Mouse (Mus musculus) hindbrain, embryonic 11.5 days (tissue): ENCODE measurements around the gene Mtnr1a. TPM values are rescaled to one million over a fixed set of nuclear protein-coding genes. Genes with fewer than 3 reads are reported as not detected.
A peak's percentile ranks its signal among the peaks of the same experiment; 100 is the strongest.
"Not testable (repeated sequence)": the region's sequence is repeated elsewhere in the genome, so short reads cannot be mapped to it uniquely, and the experiment has no call there.

Experiments
- ATAC-seq: fragments of 200-750 bp; cut with Nextera tagmentation; 2 replicates; pipeline ENCODE4 v1.8.0; 2017; ENCODE audit warnings: mild to moderate bottlenecking, moderate TSS enrichment, moderate library complexity; ENCODE audit not compliant: low FRiP score
- DNase-seq: peaks from one replicate; pipeline ENCODE4 v3.0.0-alpha.2; 2015; ENCODE audit warnings: low spot score
- H3K27ac ChIP-seq: fragments of 300-500 bp; sonication (generic); 2 replicates; pipeline ENCODE4 v1.5.1; 2014; ENCODE audit warnings: mild to moderate bottlenecking, low read depth, low read length
- H3K27me3 ChIP-seq: fragments of 300-500 bp; sonication (generic); 2 replicates; pipeline ENCODE4 v1.6.1; 2014; ENCODE audit warnings: mild to moderate bottlenecking, low read length, moderate library complexity, mixed read lengths; ENCODE audit not compliant: control insufficient read depth, insufficient read depth
- H3K36me3 ChIP-seq: fragments of 300-500 bp; sonication (generic); 2 replicates; pipeline ENCODE4 v1.6.1; 2014; ENCODE audit warnings: mild to moderate bottlenecking, low read length, moderate library complexity, mixed read lengths; ENCODE audit not compliant: control insufficient read depth, insufficient read depth
- H3K4me1 ChIP-seq: fragments of 300-500 bp; sonication (generic); replicated peaks from 2 replicates; pipeline ENCODE4 v1.6.1; 2014; ENCODE audit warnings: low read length, mixed read lengths; ENCODE audit not compliant: control insufficient read depth, insufficient read depth
- H3K4me2 ChIP-seq: fragments of 300-500 bp; sonication (generic); replicated peaks from 2 replicates; pipeline ENCODE4 v1.6.1; 2014; ENCODE audit warnings: mild to moderate bottlenecking, low read depth, low read length
- H3K4me3 ChIP-seq: fragments of 300-500 bp; sonication (generic); 2 replicates; pipeline ENCODE4 v1.5.1; 2014; ENCODE audit warnings: low read depth, low read length
- H3K9ac ChIP-seq: fragments of 300-500 bp; sonication (generic); 2 replicates; pipeline ENCODE4 v1.6.1; 2014; ENCODE audit warnings: low read depth, low read length
- H3K9me3 ChIP-seq: fragments of 300-500 bp; sonication (generic); 2 replicates; pipeline ENCODE4 v1.6.1; 2016; ENCODE audit warnings: low read length; ENCODE audit not compliant: control insufficient read depth
- whole genome bisulfite sequencing: fragments of 180-500 bp; shearing (Covaris S2); extraction: QIAGEN DNeasy Blood & Tissue Kit; methylation state at CpG from one replicate; pipeline ENCODE4 v1.1.7; 2014; 5-methylcytosine and 5-hydroxymethylcytosine counted together
- polyA plus RNA-seq: library from polyadenylated mRNA; unstranded; fragments of >200 nt; fragmentation: Nextera tagmentation; extraction: Ambion mirVana; gene quantifications from 2 replicates; pipeline ENCODE4 v1.2.1, GENCODE M21; 2014

Mtnr1a gene
- polyA plus RNA-seq, 1 experiment from 2014 or later = 0.31 TPM

DNA sequence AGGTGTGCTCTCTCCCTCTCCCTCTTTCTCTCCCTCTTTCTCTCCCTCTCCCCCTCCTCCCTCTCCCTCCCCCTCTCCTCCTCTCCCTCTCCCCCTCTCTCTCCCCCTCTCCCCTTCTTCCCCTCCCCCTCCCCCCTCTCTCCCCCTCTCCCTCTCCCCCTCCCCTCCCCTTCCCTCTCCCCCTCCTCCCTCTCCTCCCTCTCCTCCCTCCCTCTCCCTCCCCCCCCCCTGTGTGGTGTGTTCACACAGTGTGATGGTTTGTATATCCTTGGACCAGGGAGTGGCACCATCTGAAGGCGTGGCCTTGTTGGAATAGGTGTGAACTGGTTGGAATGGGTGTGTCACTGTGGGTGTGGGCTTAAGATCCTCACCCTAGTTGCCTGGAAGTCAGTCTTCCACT lies 3.5 kb upstream of the Mtnr1a start:
- H3K4me1 ChIP-seq, H3K36me3 ChIP-seq, H3K4me2 ChIP-seq, DNase-seq, ATAC-seq, H3K27ac ChIP-seq, H3K9ac ChIP-seq, H3K9me3 ChIP-seq, H3K4me3 ChIP-seq, H3K27me3 ChIP-seq: not testable (repeated sequence)
- 100% methylated on average over 1 of the region's 1 CpGs for WGBS

DNA sequence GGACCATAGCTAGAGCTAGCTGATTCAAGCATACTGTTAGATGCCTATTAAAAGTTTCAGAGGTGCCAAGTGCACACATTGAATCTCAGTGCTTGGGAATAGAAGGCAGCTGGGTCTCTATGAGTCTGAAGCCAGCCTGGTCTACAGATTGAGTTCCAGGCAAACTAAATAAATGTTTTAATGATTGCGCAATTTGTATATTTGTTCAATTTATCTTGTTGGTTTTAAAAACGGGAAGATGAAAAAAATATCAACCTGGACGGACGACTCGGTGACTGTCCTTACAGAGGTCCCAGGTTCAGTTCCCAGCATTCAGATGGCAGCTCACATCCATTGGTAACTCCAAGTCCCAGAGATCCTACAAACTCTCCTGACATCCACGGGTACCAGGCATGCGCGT lies 2.0 kb downstream of the Mtnr1a start:
- Histone ChIP-seq H3K4me2 (no peak overlapping the region), H3K27ac (no peak overlapping the region), H3K4me3 (no peak overlapping the region), H3K36me3 (no peaks in the 10 kb centered on the region), H3K4me1 (no peaks in the 10 kb centered on the region), H3K27me3 (no peaks in the 10 kb centered on the region), H3K9ac (no peak overlapping the region), H3K9me3 (no peaks in the 10 kb centered on the region)
- WGBS = 96% methylated on average over 8 of the region's 8 CpGs
- ATAC-seq = no peak
- DNase-seq = no peak

DNA sequence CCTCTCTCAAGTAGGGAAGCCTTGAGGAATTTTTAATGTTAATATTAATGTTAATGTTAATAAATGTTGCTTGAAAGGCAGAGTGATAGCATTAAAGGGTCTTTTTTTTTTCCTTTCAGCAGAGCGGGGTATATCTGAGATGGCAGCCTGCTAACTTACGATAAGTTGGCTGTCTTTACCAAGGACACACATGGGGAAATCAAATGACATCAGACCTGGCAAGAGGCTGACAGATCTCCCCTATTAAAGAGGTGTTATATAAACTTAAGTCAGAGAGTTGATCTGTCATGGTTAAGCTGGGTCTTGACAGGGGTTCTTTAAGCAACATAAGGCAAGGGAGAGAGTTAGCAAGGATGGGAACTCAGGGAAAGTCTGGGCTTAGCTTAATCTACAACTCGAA lies 11.9 kb downstream of the Mtnr1a start:
- H3K4me3 ChIP-seq = no peak overlapping the region
- no peaks in the 10 kb centered on the region for H3K9me3 ChIP-seq
- no peak overlapping the region for H3K4me2 ChIP-seq
- WGBS = 92% methylated on average over 3 of the region's 3 CpGs
- no peaks in the 10 kb centered on the region for H3K36me3 ChIP-seq
- no peaks in the 10 kb centered on the region for H3K27me3 ChIP-seq
- no peak overlapping the region for H3K27ac ChIP-seq
- ATAC-seq = no peak
- no peaks in the 10 kb centered on the region for H3K4me1 ChIP-seq
- no peak overlapping the region for H3K9ac ChIP-seq
- DNase-seq = no peak

DNA sequence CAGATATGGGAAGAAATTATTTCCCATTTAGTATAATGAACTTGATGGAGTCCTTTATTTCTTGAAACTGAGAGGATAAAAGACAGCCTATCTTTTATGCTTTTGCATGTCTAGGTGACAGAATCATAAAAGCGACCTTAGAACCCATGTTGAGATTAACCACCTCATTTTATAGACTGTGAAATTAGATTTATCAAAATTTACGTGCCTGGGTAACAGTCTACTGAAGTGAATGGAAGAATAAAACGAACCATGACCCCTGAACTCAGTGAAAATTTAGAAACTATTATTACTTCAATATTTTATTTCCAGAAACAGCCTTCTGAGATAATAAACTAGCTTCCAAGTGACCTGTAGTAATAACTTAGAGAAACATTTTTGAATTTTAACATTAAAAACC lies 24.7 kb downstream of the Mtnr1a start:
- Histone ChIP-seq H3K27ac (no peak overlapping the region), H3K4me2 (no peak overlapping the region), H3K9me3 (no peaks in the 10 kb centered on the region), H3K9ac (no peak overlapping the region), H3K36me3 (no peaks in the 10 kb centered on the region), H3K4me3 (no peak overlapping the region), H3K27me3 (no peaks in the 10 kb centered on the region), H3K4me1 (no peaks in the 10 kb centered on the region)
- ATAC-seq (no peak), DNase-seq (no peak)
- WGBS = 76% methylated on average over 3 of the region's 3 CpGs

DNA sequence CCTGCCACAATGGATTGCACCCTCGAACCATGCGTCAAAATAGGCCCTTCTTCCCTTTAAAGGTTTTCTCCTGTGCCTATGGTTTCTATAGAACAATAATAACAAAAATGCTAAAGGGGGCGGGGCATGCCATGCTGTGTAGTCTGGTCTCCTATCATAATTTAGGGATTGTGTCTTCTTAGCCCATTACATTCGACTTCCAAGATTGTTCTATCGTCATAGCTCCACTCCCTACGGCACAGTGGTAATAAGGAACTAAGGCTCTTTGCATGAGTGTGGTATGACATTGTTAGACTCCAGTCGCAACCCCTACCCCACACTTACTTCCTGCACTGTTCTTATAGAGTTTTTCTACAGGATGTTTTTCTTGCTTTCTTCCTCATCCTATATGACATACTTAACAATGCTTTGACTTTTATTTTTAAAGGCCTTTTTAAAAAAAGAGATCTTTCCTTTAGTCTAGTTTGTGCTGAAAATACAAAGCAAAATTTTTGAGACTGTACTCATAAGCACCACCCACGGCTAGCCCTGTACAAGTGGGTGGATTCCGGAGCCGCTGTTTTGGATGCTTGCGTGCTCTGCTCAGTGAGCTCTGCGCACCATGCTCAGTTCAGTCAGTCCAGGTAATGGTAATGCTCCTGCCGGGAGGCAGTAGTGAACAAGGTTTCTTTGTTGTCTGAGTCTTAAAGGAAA lies 40.6 kb downstream of the Mtnr1a start:
- no peaks in the 10 kb centered on the region for H3K36me3 ChIP-seq
- H3K4me2 ChIP-seq = peak overlapping the region; percentile 43
- H3K27me3 ChIP-seq = no peaks in the 10 kb centered on the region
- ATAC-seq (peak; percentile 68; the same call in 1 of the 2 replicates), DNase-seq (peak; percentile 35)
- H3K9ac ChIP-seq = no peak overlapping the region
- no peaks in the 10 kb centered on the region for H3K9me3 ChIP-seq
- peak overlapping the region; percentile 12 for H3K4me3 ChIP-seq
- H3K27ac ChIP-seq = no peak overlapping the region
- WGBS = 31% methylated on average over 13 of the region's 13 CpGs
- no peaks in the 10 kb centered on the region; the same call in 1 of the 2 replicates for H3K4me1 ChIP-seq

DNA sequence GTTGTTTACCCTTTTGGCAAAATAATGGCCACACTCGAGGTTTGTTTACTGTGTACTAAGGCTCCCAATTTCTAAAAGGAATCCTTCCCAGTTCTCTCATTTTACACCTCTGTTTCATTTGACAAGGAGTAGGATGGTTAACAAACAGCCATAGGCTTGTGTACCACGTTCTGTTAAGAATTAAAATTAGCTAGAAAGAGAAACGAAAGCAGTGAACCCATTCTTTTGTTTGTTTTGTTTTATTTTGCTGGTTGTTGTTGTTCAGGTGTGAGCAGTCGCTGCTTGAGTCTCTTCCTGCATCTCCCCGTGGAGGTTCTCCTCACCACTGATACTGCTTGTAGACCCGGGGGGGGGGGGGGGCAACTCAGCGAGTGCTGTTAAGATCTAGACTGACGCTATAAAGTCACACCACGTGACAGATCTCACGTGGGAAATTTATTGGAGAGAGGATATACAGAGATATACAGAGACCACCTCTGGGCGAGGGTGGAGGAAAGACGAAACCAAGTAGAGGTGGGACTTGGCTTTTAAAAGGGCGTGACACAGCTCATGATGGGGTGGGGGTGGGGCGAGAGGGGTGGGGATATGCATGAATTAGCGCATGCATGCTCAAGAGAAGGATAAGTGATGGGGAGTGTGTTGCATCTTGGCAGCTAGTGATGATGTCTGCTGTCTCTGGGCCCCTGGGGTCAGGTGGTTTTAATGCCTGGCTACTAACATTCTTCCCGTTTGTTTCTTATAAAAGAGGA lies 41.3 kb downstream of the Mtnr1a start:
- H3K27me3 ChIP-seq = no peaks in the 10 kb centered on the region
- H3K9me3 ChIP-seq = no peaks in the 10 kb centered on the region
- DNase-seq = peak; percentile 19
- H3K4me2 ChIP-seq = peak overlapping the region; percentile 43
- 11% methylated on average over 16 of the region's 16 CpGs for WGBS
- no peak overlapping the region for H3K27ac ChIP-seq
- H3K4me1 ChIP-seq = no peaks in the 10 kb centered on the region; the same call in 1 of the 2 replicates
- 0 out of 2 replicates have a peak overlapping the region, but pooled peaks have one; percentile 6 for H3K4me3 ChIP-seq
- no peaks in the 10 kb centered on the region for H3K36me3 ChIP-seq
- ATAC-seq = peak; percentile 57
- H3K9ac ChIP-seq = no peak overlapping the region

DNA sequence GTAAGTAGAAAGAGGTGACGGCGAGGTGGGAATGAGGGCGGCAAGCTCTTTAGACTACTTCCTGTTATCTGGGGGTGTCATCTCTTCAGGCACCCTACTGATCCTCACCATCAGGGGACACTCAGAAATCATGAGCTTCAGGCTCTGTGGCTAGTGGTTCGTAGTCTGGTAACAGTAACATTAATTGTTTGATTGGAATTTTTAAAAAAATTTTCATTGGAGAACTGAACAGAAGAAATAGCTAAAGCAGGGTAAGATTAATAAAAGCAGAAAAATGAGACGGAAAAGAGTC lies 41.8 kb downstream of the Mtnr1a start:
- H3K9ac ChIP-seq = no peak overlapping the region

DNA sequence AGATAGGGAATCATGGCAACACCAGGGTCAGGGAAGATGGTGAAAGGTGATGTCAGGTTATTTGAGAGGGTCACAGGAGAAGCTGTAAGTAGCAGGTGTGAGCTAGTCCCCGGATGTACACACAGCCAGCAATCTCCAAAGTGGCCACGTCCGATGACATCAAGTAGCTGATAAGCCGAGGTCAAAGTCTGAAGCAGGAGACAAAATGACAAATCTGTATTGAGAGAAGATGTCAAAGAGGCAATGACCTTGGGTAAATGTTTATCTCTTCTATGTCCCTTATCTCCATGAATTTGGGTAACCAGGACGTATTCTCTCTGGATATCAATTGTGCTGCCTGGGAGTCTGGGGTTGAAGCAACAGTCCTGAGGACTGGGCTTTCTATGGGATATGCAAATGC lies 42.9 kb downstream of the Mtnr1a start:
- Histone ChIP-seq H3K36me3 (no peaks in the 10 kb centered on the region), H3K27me3 (no peaks in the 10 kb centered on the region), H3K4me2 (no peak overlapping the region), H3K4me3 (no peak overlapping the region), H3K27ac (no peak overlapping the region), H3K9me3 (no peaks in the 10 kb centered on the region), H3K9ac (no peak overlapping the region), H3K4me1 (no peaks in the 10 kb centered on the region; the same call in 1 of the 2 replicates)
- WGBS = 84% methylated on average over 5 of the region's 5 CpGs
- DNase-seq (no peak), ATAC-seq (no peak)

More for the DNA sequence above, 41.8 kb downstream of the Mtnr1a start:
- H3K27ac ChIP-seq = no peak overlapping the region
- no peaks in the 10 kb centered on the region for H3K36me3 ChIP-seq
- no peak overlapping the region for H3K4me3 ChIP-seq
- no peak overlapping the region for H3K4me2 ChIP-seq
- ATAC-seq = 0 out of 2 replicates have a peak, but pooled peaks have one; percentile 18
- no peaks in the 10 kb centered on the region for H3K27me3 ChIP-seq
- H3K9me3 ChIP-seq = no peaks in the 10 kb centered on the region
- H3K4me1 ChIP-seq = no peaks in the 10 kb centered on the region; the same call in 1 of the 2 replicates
- no peak for DNase-seq
- WGBS = 46% methylated on average over 5 of the region's 5 CpGs

DNA sequence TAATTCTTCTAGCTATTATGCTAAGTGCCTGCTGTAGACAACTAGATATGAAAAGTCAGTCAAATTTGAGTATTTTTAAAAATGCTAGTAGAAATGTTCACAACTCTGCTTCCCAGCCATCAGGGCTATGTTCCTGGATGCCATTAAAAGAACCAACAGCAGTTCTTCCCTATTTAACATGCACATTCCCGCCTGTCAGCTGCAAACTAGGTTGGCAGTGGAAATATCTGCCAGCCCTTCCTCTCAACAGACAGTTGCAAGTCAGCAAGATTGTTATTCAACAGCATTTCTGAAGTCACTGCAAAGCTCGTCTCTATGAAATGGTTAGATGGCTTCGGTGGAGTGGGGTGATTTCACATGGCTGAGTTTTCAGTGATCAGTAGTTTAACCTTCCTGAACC lies 48.7 kb downstream of the Mtnr1a start:
- no peak for ATAC-seq
- Histone ChIP-seq H3K9me3 (no peaks in the 10 kb centered on the region), H3K27ac (no peak overlapping the region), H3K36me3 (no peaks in the 10 kb centered on the region), H3K4me3 (no peak overlapping the region), H3K27me3 (no peaks in the 10 kb centered on the region), H3K4me2 (no peak overlapping the region), H3K9ac (no peak overlapping the region), H3K4me1 (no peaks in the 10 kb centered on the region)
- WGBS = 82% methylated on average over 3 of the region's 3 CpGs
- DNase-seq = no peak
